Mouse (Mus musculus) brain, adult 2 months (tissue): ENCODE data around the gene Ttc28.
A peak's percentile ranks its signal among the peaks of the same experiment; 100 is the strongest.

ENCODE experiments used
- DNase-seq: peaks from one replicate; pipeline ENCODE4 v3.0.0; 2011; ENCODE audit warnings: low read depth, low spot score

The Ttc28 gene

DNA sequence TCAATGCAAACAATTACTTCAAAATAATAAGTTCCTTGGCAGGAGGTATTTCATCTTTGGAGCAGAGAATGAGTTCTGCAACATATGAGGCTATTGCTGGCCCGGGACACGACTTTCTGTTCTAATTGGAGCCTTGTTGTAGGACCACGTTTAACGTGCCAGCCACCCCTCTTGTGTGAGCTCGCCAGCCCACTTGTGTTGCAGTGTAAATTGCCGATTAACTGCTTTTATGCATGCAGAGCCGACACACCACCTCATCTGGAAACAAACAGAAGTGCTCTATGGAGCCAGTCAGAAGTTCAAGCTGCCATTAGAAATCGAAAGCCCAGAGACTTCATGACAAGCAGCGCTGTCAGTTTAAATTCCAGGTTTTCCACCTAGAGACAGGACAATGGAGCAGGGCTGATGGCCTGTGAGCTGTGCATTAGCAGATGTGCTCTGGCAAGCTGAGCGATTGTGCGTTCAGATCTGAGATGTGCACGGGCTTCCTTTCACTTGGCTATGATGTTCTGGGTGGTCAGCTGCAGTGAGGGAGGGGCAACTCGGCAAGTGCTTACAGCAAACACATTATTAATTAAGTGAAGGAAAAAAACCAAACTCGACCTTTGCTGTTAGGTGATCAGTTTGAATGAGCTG is 167.4 kb downstream of the Ttc28 start:
- no peak for DNase-seq

DNA sequence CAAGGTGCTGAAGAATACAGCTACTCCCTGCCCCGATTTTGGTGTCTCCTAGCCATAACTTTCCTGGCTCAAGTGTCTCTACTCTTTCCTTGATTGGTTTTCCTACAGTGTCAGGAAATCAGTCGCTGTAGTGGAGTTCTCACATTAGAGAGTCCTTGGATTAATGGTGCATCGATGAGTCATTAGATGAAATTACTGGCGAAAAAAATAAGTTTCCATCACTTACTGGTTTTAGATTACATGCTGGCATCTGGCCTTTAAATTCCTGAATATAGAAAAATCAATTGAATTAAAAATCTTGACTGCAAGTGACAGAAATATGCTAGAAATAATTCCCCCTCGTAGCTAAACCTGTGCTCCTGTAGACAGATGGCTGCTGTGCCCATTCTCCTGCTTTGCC is 168.4 kb downstream of the Ttc28 start:
- no peak for DNase-seq

- no peak for DNase-seq
Observed at GRCm38 (mm10) chr5:111049584-111049983, 170.0 kb downstream of the Ttc28 start.

- DNase-seq, result peak; percentile 75
Observed at GRCm38 (mm10) chr5:111050135-111050534, 170.5 kb downstream of the Ttc28 start.

DNA sequence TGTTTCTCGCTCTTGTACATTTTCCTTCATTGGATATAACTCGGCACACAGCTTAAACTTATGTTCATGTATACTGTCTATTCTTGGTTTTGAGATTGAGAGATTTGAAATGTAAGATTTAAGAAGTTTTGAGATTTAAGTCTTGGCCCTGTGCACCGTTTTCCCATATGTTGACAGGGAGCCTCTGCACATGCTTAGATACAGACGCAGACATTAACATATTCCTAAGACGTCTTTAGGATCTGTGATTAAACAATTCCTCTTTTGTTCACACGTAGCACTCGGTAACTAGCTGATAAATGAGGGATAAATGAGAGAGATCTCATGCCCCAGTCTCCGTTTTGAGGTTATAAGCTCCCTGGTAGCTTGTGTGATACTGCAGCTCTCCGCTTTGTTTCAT is 174.8 kb downstream of the Ttc28 start:
- DNase-seq, result no peak

DNA sequence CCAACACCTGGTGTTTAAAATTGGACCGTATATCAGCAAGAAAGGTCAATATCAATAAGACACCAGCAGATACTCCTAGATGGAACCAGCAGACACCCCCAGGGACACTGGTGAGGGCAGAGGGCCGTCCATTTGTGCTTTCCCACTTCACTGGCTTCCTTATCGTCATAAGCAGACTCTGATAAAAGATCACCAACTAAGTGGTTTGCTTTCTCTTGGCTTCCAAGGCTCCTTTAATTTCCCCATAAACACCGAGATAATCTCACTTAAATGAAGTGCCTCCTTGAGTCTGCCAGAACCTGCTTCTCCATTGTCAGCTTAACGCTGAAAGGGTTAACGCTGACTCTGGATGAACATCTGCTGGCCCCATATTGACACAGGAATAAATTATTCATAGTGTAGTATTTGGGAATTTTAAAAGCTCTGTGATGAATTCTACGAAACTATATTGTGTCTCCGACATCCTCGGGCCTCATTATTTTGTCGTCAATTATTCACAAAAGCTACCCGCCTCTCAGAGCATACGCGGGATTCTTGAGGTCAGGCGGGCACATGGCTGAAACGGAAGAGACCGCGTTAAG is 175.3 kb downstream of the Ttc28 start:
- no peak for DNase-seq

GRCm38 (mm10) chr5:111055507-111055906 is 175.9 kb downstream of the Ttc28 start:
- peak; percentile 65 for DNase-seq

DNA sequence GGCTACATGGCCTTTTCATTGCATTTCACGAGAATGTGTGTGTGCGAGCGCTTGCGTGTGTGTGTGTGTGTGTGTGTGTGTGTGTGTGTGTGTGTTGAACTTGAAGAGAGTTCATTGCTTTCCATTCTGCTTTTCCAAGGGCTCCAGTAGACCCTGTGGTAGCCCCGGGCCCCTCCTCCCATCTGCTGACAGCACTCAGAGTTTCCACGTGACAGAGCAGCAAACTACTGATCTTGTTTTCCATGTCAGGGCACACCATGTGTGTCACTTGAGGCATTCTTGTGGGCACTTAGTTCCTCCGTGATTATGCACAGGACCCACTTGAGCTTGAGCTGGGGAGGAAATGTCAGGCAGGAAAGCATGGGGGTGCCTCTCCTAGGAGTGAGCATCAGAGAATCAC is 177.5 kb downstream of the Ttc28 start:
- no peak for DNase-seq

DNA sequence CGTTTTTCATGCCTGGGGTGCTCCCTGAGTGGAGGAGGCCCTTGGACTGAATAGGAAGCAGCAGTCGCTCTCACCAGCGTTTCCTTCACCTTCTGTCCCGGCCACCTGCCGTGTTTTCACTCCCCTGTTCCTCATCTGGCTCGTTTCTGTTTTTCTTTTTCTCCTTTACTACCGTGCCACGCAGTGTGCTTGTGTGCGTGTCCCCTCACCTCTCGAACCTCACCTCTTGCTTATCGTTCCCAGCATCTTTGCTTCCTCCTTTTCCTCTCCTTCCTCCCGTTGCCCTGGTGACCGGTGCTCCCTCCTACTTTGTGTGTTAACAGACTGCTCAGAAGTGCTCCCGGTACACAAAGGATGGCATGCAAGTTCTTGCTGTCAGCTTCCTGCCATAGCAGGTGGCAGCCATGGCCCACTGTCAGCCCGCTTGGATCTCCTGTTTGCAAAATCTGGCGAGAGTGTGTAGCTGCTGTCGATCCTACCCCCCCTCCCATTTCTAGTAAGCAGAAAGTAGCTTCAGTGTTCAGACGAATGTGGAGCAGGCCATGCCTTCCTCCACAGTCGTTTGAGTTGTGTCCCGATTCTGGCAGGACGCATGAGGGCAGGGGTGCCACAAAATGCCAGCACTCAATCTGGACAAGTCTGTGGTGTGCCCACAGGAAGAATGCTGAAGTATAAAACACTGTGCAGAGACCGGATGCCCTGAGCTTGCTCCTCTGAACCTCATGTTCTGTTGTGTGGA is 179.0 kb downstream of the Ttc28 start:
- peak; percentile 85 for DNase-seq

DNA sequence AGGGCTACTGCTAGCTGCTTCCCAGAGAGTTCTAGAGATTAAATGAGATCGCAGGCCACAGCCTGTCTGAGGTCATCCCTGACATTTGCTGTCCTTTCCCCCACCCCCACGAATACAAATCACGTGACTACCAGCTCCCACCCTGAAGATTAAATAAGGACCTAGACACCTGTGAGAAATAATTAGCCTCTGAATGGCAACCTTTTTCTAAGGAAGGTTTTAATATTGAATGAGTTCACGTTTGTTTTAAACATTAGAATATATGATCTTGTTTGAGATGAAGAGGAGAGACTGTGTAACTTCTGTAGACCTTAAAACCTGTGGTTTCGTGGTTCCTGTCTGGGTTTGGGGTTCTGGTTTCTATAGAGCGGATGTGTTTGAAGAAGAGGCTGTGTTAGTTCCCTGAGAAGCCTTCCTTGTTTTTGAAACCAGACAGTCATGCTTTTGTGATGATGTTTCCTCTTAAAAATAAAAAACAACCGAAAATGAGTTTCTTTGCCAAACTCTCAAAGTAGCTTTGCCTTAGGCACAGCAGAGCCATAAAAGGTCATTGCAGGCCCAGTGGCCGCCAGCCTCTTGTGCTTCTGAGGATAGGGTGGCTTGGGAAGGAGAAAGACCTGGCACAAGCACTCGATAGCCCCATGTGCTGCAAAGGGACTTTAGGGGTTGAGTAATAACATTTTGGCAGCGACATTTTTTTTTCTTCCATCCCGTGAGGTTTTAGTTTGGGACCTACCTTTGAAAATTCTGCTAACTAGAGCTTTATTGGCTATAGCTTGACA is 179.7 kb downstream of the Ttc28 start:
- peak; percentile 29 for DNase-seq

- no peak for DNase-seq
Observed at GRCm38 (mm10) chr5:111060246-111060745, 180.7 kb downstream of the Ttc28 start.

GRCm38 (mm10) chr5:111063155-111063554 is 183.6 kb downstream of the Ttc28 start:
- no peak for DNase-seq

GRCm38 (mm10) chr5:111063991-111064390 is 184.4 kb downstream of the Ttc28 start:
- DNase-seq, result no peak

GRCm38 (mm10) chr5:111065770-111066169 is 186.2 kb downstream of the Ttc28 start:
- no peak for DNase-seq

DNA sequence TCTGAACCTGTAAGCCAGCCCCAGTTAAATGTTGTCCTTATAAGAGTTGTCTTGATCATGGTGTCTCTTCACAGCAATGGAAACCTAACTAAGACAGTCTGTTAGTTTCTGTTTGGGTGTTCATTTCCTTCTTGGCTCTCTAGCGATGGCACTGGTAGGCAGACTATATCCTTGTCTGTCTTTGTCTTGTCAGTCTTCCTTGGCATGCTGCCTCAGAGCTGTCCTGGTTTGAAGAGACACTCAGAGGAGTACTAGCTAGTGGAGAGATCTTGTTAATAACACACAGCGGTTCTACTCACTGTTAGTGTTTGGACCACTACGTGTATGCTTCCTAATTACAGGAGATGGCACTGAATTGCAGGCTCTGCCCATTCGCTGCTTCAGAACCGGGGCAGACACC is 189.9 kb downstream of the Ttc28 start:
- DNase-seq, result peak; percentile 35

- DNase-seq, result peak; percentile 27
Observed at GRCm38 (mm10) chr5:111069931-111070330, 190.3 kb downstream of the Ttc28 start.

GRCm38 (mm10) chr5:111070361-111070760 is 190.8 kb downstream of the Ttc28 start:
- DNase-seq, result no peak

DNA sequence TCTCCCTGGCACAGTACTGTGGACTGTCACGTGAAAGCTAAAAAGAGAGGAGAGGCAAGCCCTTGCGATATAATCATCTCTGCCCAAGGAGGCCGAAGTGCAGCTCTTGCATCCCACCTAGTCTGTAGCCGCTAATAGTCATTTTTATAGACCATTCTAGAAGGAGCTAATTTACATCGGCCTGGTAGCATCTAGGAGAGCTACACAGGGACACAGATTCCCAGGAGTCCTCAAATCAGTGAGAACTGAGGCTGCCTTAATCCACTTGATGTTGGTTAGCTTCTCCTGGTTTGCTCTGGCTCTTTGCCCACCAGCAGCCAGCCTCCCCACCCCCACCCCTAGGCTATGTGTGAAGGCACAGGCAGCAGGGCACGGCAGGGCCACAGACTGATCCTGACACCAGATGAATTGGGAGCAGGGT is 193.7 kb downstream of the Ttc28 start:
- DNase-seq, result no peak

DNA sequence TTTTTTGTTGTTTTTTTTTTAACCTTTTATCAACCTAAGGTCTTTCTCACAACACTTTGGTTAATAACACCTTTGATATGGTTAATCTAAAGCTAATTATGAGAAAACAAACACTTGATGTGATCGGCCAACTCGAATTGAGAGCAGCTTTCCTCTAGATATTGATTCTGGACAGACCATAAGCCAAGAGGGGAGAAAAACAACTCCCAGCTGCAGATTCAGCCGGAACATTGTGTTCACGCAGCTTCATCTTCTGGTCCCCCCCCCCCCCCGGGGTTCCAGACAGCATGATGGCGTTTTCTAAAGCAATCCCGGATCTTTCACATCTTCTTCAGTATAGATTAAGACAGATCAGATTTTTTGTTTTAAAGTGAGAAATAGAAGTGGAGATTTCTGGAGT is 194.4 kb downstream of the Ttc28 start:
- DNase-seq, result no peak

- no peak for DNase-seq
Observed at GRCm38 (mm10) chr5:111075841-111076240, 196.2 kb downstream of the Ttc28 start.

DNA sequence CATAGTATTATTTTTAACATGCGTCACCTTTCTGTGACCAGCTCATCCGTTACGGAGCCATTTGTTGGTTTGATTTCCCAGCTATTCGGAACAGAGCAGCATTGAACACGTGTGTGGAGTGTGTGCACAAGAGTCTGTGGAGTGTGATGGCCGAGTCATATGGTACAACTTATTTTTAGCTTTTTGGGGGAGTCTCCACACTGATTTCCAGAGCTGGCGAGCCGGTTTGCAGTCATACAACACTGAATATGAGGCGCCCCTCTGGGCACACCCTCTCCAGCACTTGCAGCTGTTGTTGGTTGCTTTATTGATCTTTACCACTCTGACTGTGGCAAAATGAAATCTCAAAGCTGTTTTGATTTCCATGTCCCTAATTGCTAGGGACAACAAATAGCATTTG is 197.7 kb downstream of the Ttc28 start:
- DNase-seq, result no peak

DNA sequence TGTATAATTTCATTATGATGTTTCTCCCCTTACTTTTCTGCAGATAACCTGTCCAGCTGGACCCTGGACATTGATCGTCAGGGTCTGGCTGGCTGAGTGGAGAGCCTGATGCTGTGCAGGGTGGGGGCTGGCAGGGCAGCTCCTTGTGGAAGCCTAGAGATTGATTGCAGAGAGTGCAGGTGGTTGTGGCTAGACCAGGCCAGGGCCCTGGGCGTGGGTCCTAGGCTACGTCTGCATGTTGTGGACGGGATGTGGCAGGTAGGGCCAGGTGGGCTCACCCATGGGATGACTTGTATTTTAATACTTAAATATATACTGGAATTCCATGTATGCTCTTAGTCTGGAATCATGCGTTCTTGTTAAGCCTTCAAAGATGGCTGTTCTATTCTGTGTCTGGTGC is 201.0 kb downstream of the Ttc28 start:
- DNase-seq, result no peak
